Mouse (Mus musculus) CH12.LX (cell line): Measurements from ENCODE around the gene Vps41. TPM values are rescaled to one million over a fixed set of nuclear protein-coding genes. Genes with fewer than 3 reads are reported as not detected.

Source experiments
- DNase-seq: peaks from one replicate; pipeline ENCODE4 v3.0.0-alpha.2; 2013; ENCODE audit errors: extremely low read depth
- H3K27ac ChIP-seq: 2 replicates; pipeline ENCODE4 v1.5.1; 2012; ENCODE audit warnings: low read depth, mild to moderate bottlenecking, control low read depth, moderate library complexity; ENCODE audit not compliant: insufficient read depth
- H3K27me3 ChIP-seq: replicated peaks from 2 replicates; pipeline ENCODE3; 2012; ENCODE audit warnings: inconsistent platforms
- H3K36me3 ChIP-seq, 2 experiments: replicated peaks in 1 of 2; 2 replicates each; pipeline versions ENCODE3 to v1.6.1; 2012; ENCODE audit warnings: inconsistent platforms in 1 of 2, low read length in 1 of 2, mild to moderate bottlenecking in 1 of 2, mixed read lengths in 1 of 2, moderate library complexity in 1 of 2; ENCODE audit not compliant: control insufficient read depth in 1 of 2, insufficient read depth in 1 of 2
- H3K4me1 ChIP-seq, 2 experiments: 2 replicates each; pipeline ENCODE4 v1.6.1; 2012; ENCODE audit warnings: inconsistent platforms in 1 of 2, moderate library complexity in 1 of 2; ENCODE audit not compliant: insufficient read depth in 2 of 2, control insufficient read depth in 1 of 2
- H3K4me2 ChIP-seq: 2 replicates; pipeline ENCODE4 v1.6.1; 2012; ENCODE audit warnings: low read depth, mild to moderate bottlenecking, control low read depth; ENCODE audit not compliant: poor library complexity, insufficient read depth, severe bottlenecking
- H3K4me3 ChIP-seq, 3 experiments: fragments of 150-350 bp in 1 of 3; sonication (generic) in 1 of 3; replicated peaks in 1 of 3; 2 replicates each; pipeline versions ENCODE3 to v1.5.1; 2011 to 2012; ENCODE audit warnings: low read depth in 2 of 3, low read length in 2 of 3, mild to moderate bottlenecking in 2 of 3, moderate library complexity in 2 of 3, control low read depth in 1 of 3, improper control_type of control experiment in 1 of 3, inconsistent platforms in 1 of 3, mixed read lengths in 1 of 3; ENCODE audit not compliant: poor library complexity in 1 of 3
- H3K79me2 ChIP-seq: replicated peaks from 2 replicates; pipeline ENCODE4 v1.6.1; 2012; ENCODE audit warnings: mild to moderate bottlenecking, moderate library complexity; ENCODE audit not compliant: control insufficient read depth, poor library complexity, insufficient read depth, severe bottlenecking; ENCODE audit errors: extremely low read depth
- H3K9ac ChIP-seq: 2 replicates; pipeline ENCODE4 v1.6.1; 2012; ENCODE audit warnings: low read depth, mild to moderate bottlenecking, control low read depth, moderate library complexity; ENCODE audit not compliant: insufficient read depth
- H3K9me3 ChIP-seq: replicated peaks from 2 replicates; pipeline ENCODE3; 2012; ENCODE audit warnings: low read length, inconsistent platforms, mixed read lengths
- CHD1 ChIP-seq: IDR thresholded peaks from 2 replicates; pipeline ENCODE4 v1.6.1; 2012; ENCODE audit warnings: low read depth, low read length, improper control_type of control experiment, inconsistent platforms
- CTCF ChIP-seq, 2 experiments: IDR thresholded peaks in 1 of 2; conservative IDR thresholded peaks in 1 of 2; 2 replicates each; pipeline ENCODE4 v1.5.1; 2011 to 2012; ENCODE audit warnings: low read depth in 2 of 2, low read length in 2 of 2, improper control_type of control experiment in 1 of 2, inconsistent platforms in 1 of 2, mild to moderate bottlenecking in 1 of 2, moderate library complexity in 1 of 2
- HCFC1 ChIP-seq: IDR thresholded peaks from 2 replicates; pipeline ENCODE4 v1.6.1; 2012; ENCODE audit warnings: low read depth, mild to moderate bottlenecking, inconsistent platforms, low read length, improper control_type of control experiment
- JUN ChIP-seq: IDR thresholded peaks from 2 replicates; pipeline ENCODE4 v1.6.1; 2011; ENCODE audit warnings: low read depth, mild to moderate bottlenecking, low read length, improper control_type of control experiment, moderate library complexity; ENCODE audit not compliant: insufficient read depth
- JUND ChIP-seq: conservative IDR thresholded peaks from 2 replicates; pipeline ENCODE4 v1.6.1; 2011; ENCODE audit warnings: low read depth, low read length, improper control_type of control experiment
- KAT2A ChIP-seq: IDR thresholded peaks from 2 replicates; pipeline ENCODE4 v1.6.1; 2012; ENCODE audit warnings: low read length, improper control_type of control experiment, inconsistent platforms; ENCODE audit not compliant: insufficient replicate concordance
- MAFK ChIP-seq: IDR thresholded peaks from 2 replicates; pipeline ENCODE4 v1.6.1; 2011; ENCODE audit warnings: low read length, improper control_type of control experiment; ENCODE audit not compliant: insufficient replicate concordance
- MAX ChIP-seq: IDR thresholded peaks from 2 replicates; pipeline ENCODE4 v1.6.1; 2011; ENCODE audit warnings: low read length, improper control_type of control experiment
- MAZ ChIP-seq: IDR thresholded peaks from 2 replicates; pipeline ENCODE4 v1.6.1; 2012; ENCODE audit warnings: low read depth, mild to moderate bottlenecking, inconsistent platforms, low read length, improper control_type of control experiment, moderate library complexity
- MEF2A ChIP-seq: IDR thresholded peaks from 2 replicates; pipeline ENCODE4 v1.6.1; 2014; ENCODE audit warnings: low read depth, mild to moderate bottlenecking, inconsistent platforms, low read length, improper control_type of control experiment, borderline replicate concordance
- MYC ChIP-seq: IDR thresholded peaks from 2 replicates; pipeline ENCODE4 v1.6.1; 2011; ENCODE audit warnings: low read depth, mild to moderate bottlenecking, improper control_type of control experiment, low read length
- NELFE ChIP-seq: IDR thresholded peaks from 2 replicates; pipeline ENCODE4 v1.6.1; 2011; ENCODE audit warnings: low read depth, low read length, improper control_type of control experiment
- POLR2A ChIP-seq: IDR thresholded peaks from 2 replicates; pipeline ENCODE4 v1.6.1; 2011; ENCODE audit warnings: low read depth, mild to moderate bottlenecking, improper control_type of control experiment, low read length
- RAD21 ChIP-seq: IDR thresholded peaks from 2 replicates; pipeline ENCODE4 v1.6.1; 2011; ENCODE audit warnings: low read depth, mild to moderate bottlenecking, low read length, improper control_type of control experiment, moderate library complexity
- SIN3A ChIP-seq: IDR thresholded peaks from 2 replicates; pipeline ENCODE4 v1.6.1; 2012; ENCODE audit warnings: low read length, improper control_type of control experiment, inconsistent platforms
- SMC3 ChIP-seq: IDR thresholded peaks from 2 replicates; pipeline ENCODE4 v1.6.1; 2011; ENCODE audit warnings: low read depth, low read length, improper control_type of control experiment
- TBP ChIP-seq: conservative IDR thresholded peaks from 2 replicates; pipeline ENCODE4 v1.6.1; 2011; ENCODE audit warnings: low read depth, low read length, improper control_type of control experiment
- TCF12 ChIP-seq: IDR thresholded peaks from 2 replicates; pipeline ENCODE4 v1.6.1; 2014; ENCODE audit warnings: low read depth, mild to moderate bottlenecking, inconsistent platforms, low read length, improper control_type of control experiment
- USF1 ChIP-seq: IDR thresholded peaks from 2 replicates; pipeline ENCODE4 v1.6.1; 2014; ENCODE audit warnings: low read depth, mild to moderate bottlenecking, inconsistent platforms, low read length, improper control_type of control experiment
- USF2 ChIP-seq: conservative IDR thresholded peaks from 2 replicates; pipeline ENCODE4 v1.6.1; 2011; ENCODE audit warnings: low read depth, low read length, improper control_type of control experiment
- ZC3H11A ChIP-seq: IDR thresholded peaks from 2 replicates; pipeline ENCODE4 v1.6.1; 2012; ENCODE audit warnings: low read depth, mild to moderate bottlenecking, inconsistent platforms, low read length, improper control_type of control experiment
- ZKSCAN1 ChIP-seq: IDR thresholded peaks from 2 replicates; pipeline ENCODE4 v1.6.1; 2012; ENCODE audit warnings: low read depth, inconsistent platforms, low read length, improper control_type of control experiment, borderline replicate concordance
- dilution Hi-C: fragments of 300-500 bp; cut with MboI; formaldehyde crosslinking; loops from 2 replicates; pipeline ENCODE4 v1.14.3; 2020; ENCODE audit warnings: low sequenced_read_pairs; ENCODE audit not compliant: extremely low pct_unique_long_range_greater_than_20kb, extremely low pct_ligation_motif_present
- in situ Hi-C: fragments of 300-500 bp; cut with MboI; formaldehyde crosslinking; loops from 3 replicates; pipeline ENCODE4 v1.14.3; 2019; ENCODE audit warnings: low sequenced_read_pairs, low pct_ligation_motif_present, low pct_unique_long_range_greater_than_20kb, mixed read lengths
- polyA plus RNA-seq: library from polyadenylated mRNA; unstranded; fragments of >175 nt; gene quantifications from 2 replicates; pipeline ENCODE4 v1.2.1, GENCODE M21; 2012; ENCODE audit warnings: low read depth; ENCODE audit not compliant: insufficient read length
- total RNA-seq, 2 experiments: library from RNA; depleted of rRNA; stranded (reverse); fragments of 300-350 nt in 1 of 2; fragments of >200 nt in 1 of 2; gene quantifications; 2 replicates each; pipeline ENCODE4 v1.2.3; 2012 to 2014

Vps41 gene
- total and polyA plus RNA-seq, 3 experiments = 41.7 to 59.2 (median 48.1) TPM

- no peak overlapping the region for H3K4me3 ChIP-seq
- H3K9ac ChIP-seq = no peak overlapping the region
- in situ Hi-C loops (no loop called here), dilution Hi-C loops (no loop called here)
- H3K36me3 ChIP-seq = peaks cover 0 to 25% of the 10 kb centered on the region in 2 experiments
- H3K9me3 ChIP-seq = no peaks in the 10 kb centered on the region
- no peaks in the 10 kb centered on the region for H3K79me2 ChIP-seq
- TF ChIP-seq JUN (no peak), HCFC1 (no peak), JUND (no peak), RAD21 (no peak), SMC3 (no peak), MAZ (no peak), MAX (no peak), CHD1 (no peak), TCF12 (no peak), MAFK (no peak), CTCF (conservative IDR thresholded peaks at IDR 0.05 in 1 of 2, IDR thresholded peaks at IDR 0.05 in 1 of 2; ENCODE audit: low read depth in 2 of 2, low read length in 2 of 2) (no peak), USF1 (no peak), ZC3H11A (no peak)
- no peaks in the 10 kb centered on the region for H3K27me3 ChIP-seq
- no peak overlapping the region for H3K27ac ChIP-seq
- no peak overlapping the region for H3K4me2 ChIP-seq
- no peak for DNase-seq
- H3K4me1 ChIP-seq = peaks cover 6 to 48% of the 10 kb centered on the region in 2 experiments
These were observed 68.6 kb downstream of the Vps41 start for GRCm38 (mm10) chr13:18785702-18786101.

- in situ Hi-C loops = no loop called here
- no peak for DNase-seq
- H3K4me1 ChIP-seq = peaks cover 6 to 29% of the 10 kb centered on the region in 2 experiments; a peak in 3 of 4 replicates
- no peak overlapping the region for H3K27ac ChIP-seq
- H3K9me3 ChIP-seq = no peaks in the 10 kb centered on the region
- TF ChIP-seq MEF2A = no peak
- no peak for TF ChIP-seq POLR2A
- TF ChIP-seq NELFE = no peak
- dilution Hi-C loops = no loop called here
- no peak overlapping the region for H3K4me3 ChIP-seq
- no peaks in the 10 kb centered on the region for H3K27me3 ChIP-seq
- H3K79me2 ChIP-seq = no peaks in the 10 kb centered on the region
- no peak overlapping the region for H3K4me2 ChIP-seq
- no peak overlapping the region for H3K9ac ChIP-seq
- peaks cover 0 to 38% of the 10 kb centered on the region in 2 experiments for H3K36me3 ChIP-seq
These were observed 71.0 kb downstream of the Vps41 start for GRCm38 (mm10) chr13:18788040-18788439.

- dilution Hi-C loops = no loop called here
- H3K9ac ChIP-seq = no peak overlapping the region
- H3K4me2 ChIP-seq = no peak overlapping the region
- in situ Hi-C loops = no loop called here
- peaks cover 6 to 24% of the 10 kb centered on the region in 2 experiments; a peak in 3 of 4 replicates for H3K4me1 ChIP-seq
- no peaks in the 10 kb centered on the region for H3K9me3 ChIP-seq
- H3K4me3 ChIP-seq = no peak overlapping the region
- H3K79me2 ChIP-seq = no peaks in the 10 kb centered on the region
- no peak overlapping the region for H3K27ac ChIP-seq
- H3K36me3 ChIP-seq = peaks cover 2 to 41% of the 10 kb centered on the region in 2 experiments
- no peaks in the 10 kb centered on the region for H3K27me3 ChIP-seq
- no peak for DNase-seq
- TF ChIP-seq USF2 (no peak), ZKSCAN1 (no peak), SIN3A (no peak), POLR2A (no peak), MAX (no peak), MYC (no peak), KAT2A (no peak), TBP (no peak)
These were observed 71.6 kb downstream of the Vps41 start for GRCm38 (mm10) chr13:18788689-18789088.
